Mouse (Mus musculus) heart, embryonic 11.5 days (tissue): Measurements from ENCODE around the gene Prdx4. TPM values are rescaled to one million over a fixed set of nuclear protein-coding genes. Genes with fewer than 3 reads are reported as not detected.

Experiments used
- ATAC-seq: fragments of 200-750 bp; cut with Nextera tagmentation; replicated peaks from 2 replicates; pipeline ENCODE4 v1.8.0; 2017; ENCODE audit warnings: moderate library complexity; ENCODE audit not compliant: insufficient number of reproducible peaks, low FRiP score, low TSS enrichment
- H3K27ac ChIP-seq: fragments of 300-500 bp; sonication (generic); 2 replicates; pipeline ENCODE4 v1.5.1; 2014; ENCODE audit warnings: mild to moderate bottlenecking, low read depth, low read length
- H3K27me3 ChIP-seq: fragments of 300-500 bp; sonication (generic); 2 replicates; pipeline ENCODE4 v1.6.1; 2014; ENCODE audit warnings: mild to moderate bottlenecking, low read length, mixed read lengths; ENCODE audit not compliant: control insufficient read depth, insufficient read depth
- H3K36me3 ChIP-seq: fragments of 300-500 bp; sonication (generic); 2 replicates; pipeline ENCODE4 v1.6.1; 2014; ENCODE audit warnings: mild to moderate bottlenecking, low read length, moderate library complexity, mixed read lengths; ENCODE audit not compliant: control insufficient read depth, insufficient read depth
- H3K4me1 ChIP-seq: fragments of 300-500 bp; sonication (generic); 2 replicates; pipeline ENCODE4 v1.6.1; 2014; ENCODE audit warnings: low read length; ENCODE audit not compliant: control insufficient read depth, insufficient read depth
- H3K4me2 ChIP-seq: fragments of 300-500 bp; sonication (generic); 2 replicates; pipeline ENCODE4 v1.6.1; 2014; ENCODE audit warnings: mild to moderate bottlenecking, moderate library complexity
- H3K4me3 ChIP-seq: fragments of 300-500 bp; sonication (generic); 2 replicates; pipeline ENCODE4 v1.5.1; 2014; ENCODE audit warnings: low read depth, low read length
- H3K9ac ChIP-seq: fragments of 300-500 bp; sonication (generic); 2 replicates; pipeline ENCODE4 v1.6.1; 2014; ENCODE audit warnings: mild to moderate bottlenecking, low read depth, low read length, moderate library complexity
- H3K9me3 ChIP-seq: fragments of 300-500 bp; sonication (generic); replicated peaks from 2 replicates; pipeline ENCODE4 v1.6.1; 2016; ENCODE audit warnings: low read length; ENCODE audit not compliant: control insufficient read depth
- WGBS: fragments of 180-500 bp; shearing (Covaris S2); extraction: QIAGEN DNeasy Blood & Tissue Kit; methylation state at CpG from one replicate; pipeline ENCODE4 v1.1.7; 2014; ENCODE audit not compliant: insufficient replicate concordance; 5-methylcytosine and 5-hydroxymethylcytosine counted together
- polyA plus RNA-seq: library from polyadenylated mRNA; unstranded; fragments of >200 nt; fragmentation: Nextera tagmentation; extraction: Ambion mirVana; gene quantifications from 2 replicates; pipeline ENCODE4 v1.2.1, GENCODE M21; 2014

Gene Prdx4
- polyA plus RNA-seq, 1 experiment from 2014 or later, result 273 TPM

GRCm38 (mm10) chrX:155306390-155306789 is 34.2 kb downstream of the Prdx4 start:
- no peaks in the 10 kb centered on the region for H3K27me3 ChIP-seq
- no peak overlapping the region for H3K27ac ChIP-seq
- 94% methylated on average over 2 of the region's 2 CpGs for WGBS
- no peaks in the 10 kb centered on the region for H3K9me3 ChIP-seq
- no peaks in the 10 kb centered on the region for H3K36me3 ChIP-seq
- no peak overlapping the region for H3K4me2 ChIP-seq
- no peaks in the 10 kb centered on the region for H3K4me1 ChIP-seq
- no peak overlapping the region for H3K4me3 ChIP-seq
- H3K9ac ChIP-seq, result no peak overlapping the region
- no peak for ATAC-seq

GRCm38 (mm10) chrX:155280427-155281044 is 60.0 kb downstream of the Prdx4 start:
- H3K9ac ChIP-seq, result no peak overlapping the region
- no peaks in the 10 kb centered on the region for H3K9me3 ChIP-seq
- H3K4me2 ChIP-seq, result no peak overlapping the region
- ATAC-seq, result no peak
- H3K27ac ChIP-seq, result no peak overlapping the region
- no peaks in the 10 kb centered on the region for H3K27me3 ChIP-seq
- H3K4me1 ChIP-seq, result no peaks in the 10 kb centered on the region
- no peak overlapping the region for H3K4me3 ChIP-seq
- 39% methylated on average over 1 of the region's 1 CpGs for WGBS
- H3K36me3 ChIP-seq, result no peaks in the 10 kb centered on the region

GRCm38 (mm10) chrX:155278483-155278882 is 62.1 kb downstream of the Prdx4 start:
- Histone ChIP-seq H3K36me3 (no peaks in the 10 kb centered on the region), H3K9me3 (no peaks in the 10 kb centered on the region), H3K9ac (no peak overlapping the region), H3K4me1 (no peaks in the 10 kb centered on the region), H3K4me3 (no peak overlapping the region), H3K27me3 (no peaks in the 10 kb centered on the region), H3K4me2 (no peak overlapping the region), H3K27ac (no peak overlapping the region)
- no peak for ATAC-seq
- 75% methylated on average over 4 of the region's 4 CpGs for WGBS

Other genes starting within 250 kb of the Prdx4 start
- gene Magea2, start 247.1 kb downstream of the Prdx4 start, polyA plus RNA-seq, result not detected in 2 replicates
- gene Cldn34b2, start 212.3 kb downstream of the Prdx4 start, polyA plus RNA-seq, result not detected in 2 replicates
- 79.2 and 80.5 TPM in 2 replicates for gene Sat1, start 124.3 kb downstream of the Prdx4 start, polyA plus RNA-seq
- 33.1 and 42.0 TPM in 2 replicates for gene Acot9, start 78.3 kb downstream of the Prdx4 start, polyA plus RNA-seq